Mouse (Mus musculus): ENCODE results near the gene Fcnb.

GRCm38 (mm10) chr2:28089095-28089494 lies 4.4 kb upstream of the Fcnb start:
- TF ChIP-seq CTCF (IDR thresholded peaks at IDR 0.05; ENCODE audit: control insufficient read depth, insufficient read depth, insufficient replicate concordance, low read depth, low read length) (no peak), POLR2A (IDR thresholded peaks at IDR 0.05; ENCODE audit: control insufficient read depth, low read depth, low read length) (no peak)
